Mouse (Mus musculus) B cell, adult (primary cell): ENCODE results near the gene Olfr656. TPM values are rescaled to one million over a fixed set of nuclear protein-coding genes. Genes with fewer than 3 reads are reported as not detected.

Experiments
- total RNA-seq: library from RNA; stranded (reverse); gene quantifications from 4 replicates; pipeline ENCODE4 v1.2.4, GENCODE M21; 2023; ENCODE audit not compliant: inconsistent age

Gene Olfr656
- total RNA-seq = not detected in 4 replicates

DNA sequence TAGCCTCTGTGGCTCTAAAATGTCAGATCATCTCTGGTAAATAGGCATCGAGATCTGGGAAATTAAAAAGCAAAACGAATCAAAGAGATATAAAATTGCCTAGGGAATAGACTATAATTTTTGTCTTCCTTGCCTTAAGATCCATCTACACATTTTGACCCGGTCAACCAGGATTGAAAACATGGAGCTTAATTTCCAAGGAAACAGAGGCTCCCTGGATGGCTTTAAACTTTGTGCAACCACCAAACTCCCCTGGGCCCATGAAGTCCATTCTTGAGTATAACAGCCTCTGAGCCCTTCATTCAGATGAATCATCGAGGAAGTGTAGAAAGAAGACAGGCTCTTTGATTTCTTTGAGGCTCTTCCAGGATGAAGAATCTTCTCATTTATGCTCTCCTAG lies at the start of gene Olfr656:
Gene Olfr656 (plus strand): TSS at position 301 of the 400 bp plus-strand sequence.

GRCm38 (mm10) chr7:104577014-104577413 lies 36.7 kb upstream of the Olfr656 start, which contains the start of gene Olfr653:
TSS of gene Olfr653 (plus strand) at chr7:104577314.

DNA sequence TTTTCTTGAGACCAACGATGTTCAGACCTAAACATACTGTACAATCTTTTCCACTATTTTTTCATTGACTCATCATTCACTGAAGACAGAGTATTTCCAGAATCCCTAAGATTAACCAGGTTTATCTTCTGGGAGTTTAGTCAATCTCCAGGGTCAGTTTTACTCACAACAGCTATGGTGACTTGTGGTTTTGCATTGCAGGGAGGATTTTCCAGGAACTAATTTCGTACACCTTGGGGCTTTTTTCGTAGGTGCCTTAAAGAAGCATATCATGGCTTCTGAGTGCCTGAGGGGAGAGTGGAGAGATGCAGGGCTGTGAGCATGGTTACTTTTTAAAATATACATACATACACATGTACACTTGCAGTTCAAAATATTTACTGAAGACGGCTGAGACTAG lies 27.0 kb upstream of the Olfr656 start, which contains the start of gene Olfr654:
Gene Olfr654 (plus strand): TSS at position 301 of the 400 bp plus-strand sequence.

DNA sequence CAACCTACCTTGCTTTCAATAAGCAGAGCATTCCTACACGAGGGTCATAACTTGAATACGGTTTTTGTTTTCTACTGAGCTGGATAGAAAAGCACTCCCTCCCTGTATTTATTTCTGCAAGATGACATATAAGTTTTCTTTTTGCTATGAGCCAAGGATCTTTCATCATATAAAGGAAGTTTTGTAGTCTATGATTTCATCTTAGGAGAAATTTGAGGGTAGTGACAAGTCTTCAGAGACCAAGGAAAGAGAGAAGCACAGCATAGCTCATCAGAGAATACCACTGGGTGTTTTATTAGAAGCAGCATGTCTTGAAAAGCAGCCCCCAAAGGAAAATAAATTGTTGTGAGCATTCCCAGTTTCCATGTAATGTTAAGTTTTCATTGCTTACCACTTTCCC lies 12.1 kb upstream of the Olfr656 start, which contains the start of gene Olfr655:
Gene Olfr655 (minus strand): TSS at position 101 of the 400 bp plus-strand sequence.

GRCm38 (mm10) chr7:104624494-104624893 lies 10.7 kb downstream of the Olfr656 start, which contains the start of gene Olfr657:
TSS of gene Olfr657 (plus strand) at chr7:104624794.

DNA sequence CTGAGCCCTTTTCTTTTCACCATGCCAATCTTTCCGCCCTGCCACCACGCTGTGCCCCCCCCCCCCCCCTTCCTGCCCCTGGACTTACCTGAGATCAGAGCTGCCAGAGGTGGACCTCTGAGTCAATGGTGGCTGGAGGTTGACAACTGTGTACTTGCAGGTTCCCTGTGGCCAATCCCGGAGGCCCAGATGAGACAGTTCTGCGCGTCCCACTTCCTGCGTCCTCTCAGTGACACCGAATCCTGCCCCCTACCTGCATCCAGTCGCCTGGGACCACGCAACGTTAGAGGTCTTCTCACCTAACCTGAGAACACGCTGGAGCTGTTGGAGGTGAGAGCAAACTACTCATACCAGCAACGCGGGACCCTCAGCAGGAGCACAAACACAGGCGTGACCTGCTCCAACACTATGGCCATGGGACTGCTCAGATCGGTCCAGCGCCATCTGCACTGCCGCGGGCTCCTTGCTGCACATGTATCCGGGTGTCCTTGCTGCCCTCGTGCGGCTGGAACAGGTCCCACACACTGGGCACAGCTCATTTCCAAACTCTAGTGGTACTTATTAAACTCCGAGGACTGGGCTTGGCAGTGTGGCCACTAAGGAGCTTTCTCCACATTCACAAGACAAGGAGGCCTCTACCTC lies 33.2 kb downstream of the Olfr656 start, which contains the start of gene Olfr658:
Gene Olfr658 (minus strand): TSS at position 465 of the 642 bp plus-strand sequence.

DNA sequence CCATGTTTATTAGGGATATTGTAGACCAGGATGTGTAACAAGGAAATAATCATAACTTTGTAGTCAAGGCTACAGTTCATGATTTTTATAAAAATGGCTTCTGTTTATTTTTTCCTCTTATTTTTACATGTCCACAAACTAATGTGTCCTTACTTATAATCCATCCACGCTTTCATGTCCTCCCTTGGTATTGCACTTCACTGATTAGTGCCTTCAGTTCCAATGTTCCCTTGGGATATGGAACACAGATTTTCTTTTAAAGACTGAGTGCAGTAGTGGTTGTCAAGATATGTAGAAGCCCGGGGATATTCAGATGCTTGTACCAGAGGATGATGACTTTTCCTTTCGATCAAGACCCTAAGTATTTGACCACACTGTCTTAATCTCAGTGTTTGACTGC lies 52.7 kb downstream of the Olfr656 start, which contains the start of gene Olfr659:
Gene Olfr659 (plus strand): TSS at position 301 of the 400 bp plus-strand sequence.

Other genes with a start within 250 kb of the Olfr656 start
- gene Trim30b, start 244.1 kb upstream of the Olfr656 start, total RNA-seq = 24.9 to 30.6 TPM (median 28.9 TPM) in 4 replicates
- gene Trim30c, start 213.1 kb upstream of the Olfr656 start, total RNA-seq = 5.9 to 8.7 TPM (median 6.9 TPM) in 4 replicates
- 68.2 to 107 TPM (median 83.3 TPM) in 4 replicates for gene Trim30a, start 148.8 kb upstream of the Olfr656 start, total RNA-seq
- gene Trim30d, start 106.1 kb upstream of the Olfr656 start, total RNA-seq = 18.8 to 29.2 TPM (median 19.9 TPM) in 4 replicates
- not detected in 4 replicates for gene Olfr651, start 63.8 kb upstream of the Olfr656 start, total RNA-seq
- not detected in 4 replicates for gene Olfr652, start 53.1 kb upstream of the Olfr656 start, total RNA-seq
- not detected in 4 replicates for gene Olfr653, start 36.6 kb upstream of the Olfr656 start, total RNA-seq
- gene Olfr654, start 26.9 kb upstream of the Olfr656 start, total RNA-seq = not detected in 4 replicates
- 0.39 to 0.64 TPM in 2 of 4 replicates, not detected in the others for gene Olfr655, start 12.2 kb upstream of the Olfr656 start, total RNA-seq
- not detected in 4 replicates for gene Olfr657, start 10.8 kb downstream of the Olfr656 start, total RNA-seq
- not detected in 4 replicates for gene Olfr658, start 33.4 kb downstream of the Olfr656 start, total RNA-seq
- gene Olfr659, start 52.8 kb downstream of the Olfr656 start, total RNA-seq = not detected in 4 replicates
- gene Olfr661, start 72.5 kb downstream of the Olfr656 start, total RNA-seq = not detected in 4 replicates
- not detected in 4 replicates for gene Usp17le, start 163.5 kb downstream of the Olfr656 start, total RNA-seq
- gene Usp17lb, start 228.6 kb downstream of the Olfr656 start, total RNA-seq = not detected in 4 replicates
- gene Usp17la, start 243.1 kb downstream of the Olfr656 start, total RNA-seq = not detected in 4 replicates